Mouse (Mus musculus) heart, embryonic 15.5 days (tissue): Measurements from ENCODE around the gene Cd207. TPM values are rescaled to one million over a fixed set of nuclear protein-coding genes. Genes with fewer than 3 reads are reported as not detected.

Source experiments
- ATAC-seq: fragments of 200-750 bp; cut with Nextera tagmentation; replicated peaks from 2 replicates; pipeline ENCODE4 v1.8.0; 2017; ENCODE audit warnings: low read depth, moderate TSS enrichment; ENCODE audit not compliant: insufficient number of reproducible peaks, insufficient read depth, low FRiP score
- H3K27ac ChIP-seq: fragments of 300-500 bp; sonication (generic); 2 replicates; pipeline ENCODE4 v1.5.1; 2015; ENCODE audit warnings: mild to moderate bottlenecking, inconsistent platforms
- H3K27me3 ChIP-seq: fragments of 300-500 bp; sonication (generic); 2 replicates; pipeline ENCODE4 v1.6.1; 2015; ENCODE audit warnings: inconsistent platforms
- H3K36me3 ChIP-seq: fragments of 300-500 bp; sonication (generic); 2 replicates; pipeline ENCODE4 v1.6.1; 2015; ENCODE audit warnings: mild to moderate bottlenecking, inconsistent platforms
- H3K4me1 ChIP-seq: fragments of 300-500 bp; sonication (generic); replicated peaks from 2 replicates; pipeline ENCODE4 v1.6.1; 2015; ENCODE audit warnings: inconsistent platforms
- H3K4me2 ChIP-seq: fragments of 300-500 bp; sonication (generic); 2 replicates; pipeline ENCODE4 v1.6.1; 2015; ENCODE audit warnings: inconsistent platforms, mild to moderate bottlenecking, moderate library complexity
- H3K4me3 ChIP-seq: fragments of 300-500 bp; sonication (generic); 2 replicates; pipeline ENCODE4 v1.5.1; 2015; ENCODE audit warnings: mild to moderate bottlenecking, inconsistent platforms
- H3K9ac ChIP-seq: fragments of 300-500 bp; sonication (generic); 2 replicates; pipeline ENCODE4 v1.6.1; 2015; ENCODE audit warnings: mild to moderate bottlenecking, inconsistent platforms
- H3K9me3 ChIP-seq: fragments of 300-500 bp; sonication (generic); replicated peaks from 2 replicates; pipeline ENCODE4 v1.6.1; 2016; ENCODE audit warnings: inconsistent platforms
- WGBS: fragments of 180-500 bp; shearing (Covaris S2); methylation state at CpG from one replicate; pipeline ENCODE4 v1.1.7; 2015; ENCODE audit warnings: mixed read lengths; 5-methylcytosine and 5-hydroxymethylcytosine counted together
- polyA plus RNA-seq: library from polyadenylated mRNA; unstranded; fragments of >200 nt; fragmentation: Nextera tagmentation; extraction: Ambion mirVana; gene quantifications from 2 replicates; pipeline ENCODE4 v1.2.1, GENCODE M21; 2015

Cd207 gene
- polyA plus RNA-seq, 1 experiment from 2014 or later: 0.26 TPM

GRCm38 (mm10) chr6:83696684-83697083 is 19.0 kb upstream of the Cd207 start:
- no peaks in the 10 kb centered on the region for H3K36me3 ChIP-seq
- no peak for ATAC-seq
- H3K4me1 ChIP-seq: peaks cover 3% of the 10 kb centered on the region; the same call in 1 of the 2 replicates
- H3K9ac ChIP-seq: no peak overlapping the region
- WGBS: 2% methylated on average over 7 of the region's 7 CpGs
- no peak overlapping the region for H3K27ac ChIP-seq
- no peaks in the 10 kb centered on the region for H3K9me3 ChIP-seq
- no peak overlapping the region for H3K4me2 ChIP-seq
- peaks cover 95% of the 10 kb centered on the region for H3K27me3 ChIP-seq
- no peak overlapping the region for H3K4me3 ChIP-seq

- Histone ChIP-seq H3K9ac (no peak overlapping the region), H3K36me3 (no peaks in the 10 kb centered on the region), H3K9me3 (no peaks in the 10 kb centered on the region), H3K27me3 (peaks cover 96% of the 10 kb centered on the region), H3K4me3 (no peak overlapping the region), H3K4me2 (no peak overlapping the region), H3K27ac (no peak overlapping the region), H3K4me1 (peaks cover 3% of the 10 kb centered on the region; the same call in 1 of the 2 replicates)
- no peak for ATAC-seq
- WGBS: 2% methylated on average over 3 of the region's 3 CpGs
Observed at GRCm38 (mm10) chr6:83695731-83696130, 18.1 kb upstream of the Cd207 start.

- Histone ChIP-seq H3K9ac (no peak overlapping the region), H3K4me3 (no peak overlapping the region), H3K36me3 (no peaks in the 10 kb centered on the region), H3K27ac (no peak overlapping the region), H3K27me3 (peaks cover 93% of the 10 kb centered on the region), H3K9me3 (no peaks in the 10 kb centered on the region), H3K4me1 (peaks cover 3% of the 10 kb centered on the region; the same call in 1 of the 2 replicates), H3K4me2 (no peak overlapping the region)
- no peak for ATAC-seq
- WGBS: under 1% methylated on average over 9 of the region's 9 CpGs
Observed at GRCm38 (mm10) chr6:83693835-83694234, 16.2 kb upstream of the Cd207 start.

- Histone ChIP-seq H3K4me3 (no peak overlapping the region), H3K4me2 (no peak overlapping the region), H3K27ac (no peak overlapping the region), H3K9ac (no peak overlapping the region), H3K36me3 (no peaks in the 10 kb centered on the region), H3K27me3 (peaks cover 93% of the 10 kb centered on the region), H3K9me3 (no peaks in the 10 kb centered on the region), H3K4me1 (peaks cover 3% of the 10 kb centered on the region; the same call in 1 of the 2 replicates)
- under 1% methylated on average over 12 of the region's 12 CpGs for WGBS
- no peak for ATAC-seq
Observed at GRCm38 (mm10) chr6:83692962-83693361, 15.3 kb upstream of the Cd207 start.

GRCm38 (mm10) chr6:83690936-83691335 is 13.3 kb upstream of the Cd207 start:
- H3K4me2 ChIP-seq: no peak overlapping the region
- no peak overlapping the region for H3K9ac ChIP-seq
- peaks cover 88% of the 10 kb centered on the region for H3K27me3 ChIP-seq
- ATAC-seq: no peak
- H3K4me3 ChIP-seq: no peak overlapping the region
- H3K9me3 ChIP-seq: no peaks in the 10 kb centered on the region
- H3K27ac ChIP-seq: no peak overlapping the region
- no peaks in the 10 kb centered on the region for H3K36me3 ChIP-seq
- WGBS: 63% methylated on average over 2 of the region's 2 CpGs
- peaks cover 3% of the 10 kb centered on the region; the same call in 1 of the 2 replicates for H3K4me1 ChIP-seq

GRCm38 (mm10) chr6:83690277-83690676 is 12.6 kb upstream of the Cd207 start:
- H3K9ac ChIP-seq: no peak overlapping the region
- H3K27ac ChIP-seq: no peak overlapping the region
- no peak overlapping the region for H3K4me2 ChIP-seq
- H3K9me3 ChIP-seq: no peaks in the 10 kb centered on the region
- peaks cover 88% of the 10 kb centered on the region for H3K27me3 ChIP-seq
- peaks cover 3% of the 10 kb centered on the region; the same call in 1 of the 2 replicates for H3K4me1 ChIP-seq
- WGBS: 26% methylated on average over 4 of the region's 5 CpGs
- H3K4me3 ChIP-seq: no peak overlapping the region
- no peak for ATAC-seq
- H3K36me3 ChIP-seq: no peaks in the 10 kb centered on the region

GRCm38 (mm10) chr6:83689374-83689773 is 11.7 kb upstream of the Cd207 start:
- no peaks in the 10 kb centered on the region for H3K36me3 ChIP-seq
- no peak overlapping the region for H3K4me2 ChIP-seq
- H3K27ac ChIP-seq: no peak overlapping the region
- ATAC-seq: no peak
- H3K4me3 ChIP-seq: no peak overlapping the region
- peaks cover 3% of the 10 kb centered on the region; the same call in 1 of the 2 replicates for H3K4me1 ChIP-seq
- peaks cover 86% of the 10 kb centered on the region for H3K27me3 ChIP-seq
- no peaks in the 10 kb centered on the region for H3K9me3 ChIP-seq
- no peak overlapping the region for H3K9ac ChIP-seq
- WGBS: 68% methylated on average over 4 of the region's 4 CpGs

- Histone ChIP-seq H3K27ac (no peak overlapping the region), H3K9ac (no peak overlapping the region), H3K9me3 (no peaks in the 10 kb centered on the region), H3K27me3 (peaks cover 12% of the 10 kb centered on the region), H3K36me3 (no peaks in the 10 kb centered on the region), H3K4me2 (no peak overlapping the region), H3K4me1 (no peaks in the 10 kb centered on the region), H3K4me3 (no peak overlapping the region)
- 10% methylated on average over 4 of the region's 4 CpGs for WGBS
- ATAC-seq: no peak
Observed at GRCm38 (mm10) chr6:83673395-83673794, 4.3 kb downstream of the Cd207 start.

GRCm38 (mm10) chr6:83665009-83665408 is 12.6 kb downstream of the Cd207 start:
- no peak overlapping the region for H3K27ac ChIP-seq
- WGBS: 87% methylated on average over 2 of the region's 2 CpGs

GRCm38 (mm10) chr6:83660821-83661220 is 16.8 kb downstream of the Cd207 start:
- H3K27ac ChIP-seq: no peak overlapping the region
- H3K9me3 ChIP-seq: no peaks in the 10 kb centered on the region
- H3K4me3 ChIP-seq: no peak overlapping the region
- WGBS: 69% methylated on average over 4 of the region's 4 CpGs
- no peaks in the 10 kb centered on the region for H3K36me3 ChIP-seq
- no peak for ATAC-seq
- no peak overlapping the region for H3K9ac ChIP-seq
- H3K4me2 ChIP-seq: no peak overlapping the region
- H3K4me1 ChIP-seq: no peaks in the 10 kb centered on the region
- no peaks in the 10 kb centered on the region; the same call in 1 of the 2 replicates for H3K27me3 ChIP-seq

More at GRCm38 (mm10) chr6:83665009-83665408, 12.6 kb downstream of the Cd207 start:
- H3K9me3 ChIP-seq: no peaks in the 10 kb centered on the region
- no peak overlapping the region for H3K4me2 ChIP-seq
- no peaks in the 10 kb centered on the region for H3K36me3 ChIP-seq
- H3K27me3 ChIP-seq: no peaks in the 10 kb centered on the region
- ATAC-seq: no peak
- H3K9ac ChIP-seq: no peak overlapping the region
- no peak overlapping the region for H3K4me3 ChIP-seq
- H3K4me1 ChIP-seq: no peaks in the 10 kb centered on the region

- H3K4me1 ChIP-seq: no peaks in the 10 kb centered on the region
- no peak within 1 kb of the TSS for H3K9ac ChIP-seq
- WGBS: 96% methylated on average over 2 of the region's 2 CpGs
- H3K9me3 ChIP-seq: no peaks in the 10 kb centered on the region
- H3K27ac ChIP-seq: no peak within 1 kb of the TSS
- H3K4me2 ChIP-seq: no peak within 1 kb of the TSS
- H3K4me3 ChIP-seq: no peak within 1 kb of the TSS
- no peaks in the 10 kb centered on the region; the same call in 1 of the 2 replicates for H3K27me3 ChIP-seq
- H3K36me3 ChIP-seq: no peaks in the 10 kb centered on the region
- ATAC-seq: no peak
Observed at GRCm38 (mm10) chr6:83656087-83656486, 21.6 kb downstream of the Cd207 start, which contains the start of gene Clec4f. TSS of gene Clec4f (minus strand) at chr6:83656187.

- no peaks in the 10 kb centered on the region for H3K4me1 ChIP-seq
- H3K27me3 ChIP-seq: no peaks in the 10 kb centered on the region
- H3K4me3 ChIP-seq: no peak overlapping the region
- 86% methylated on average over 10 of the region's 10 CpGs for WGBS
- no peaks in the 10 kb centered on the region for H3K36me3 ChIP-seq
- no peak for ATAC-seq
- H3K27ac ChIP-seq: no peak overlapping the region
- no peak overlapping the region for H3K9ac ChIP-seq
- no peak overlapping the region for H3K4me2 ChIP-seq
- no peaks in the 10 kb centered on the region for H3K9me3 ChIP-seq
Observed at GRCm38 (mm10) chr6:83646715-83647114, 30.9 kb downstream of the Cd207 start.
